Mouse (Mus musculus) CH12.LX (cell line): ENCODE measurements around the gene Eif2d. TPM values are rescaled to one million over a fixed set of nuclear protein-coding genes. Genes with fewer than 3 reads are reported as not detected.
A peak's percentile ranks its signal among the peaks of the same experiment; 100 is the strongest.

Experiments used
- DNase-seq: peaks from one replicate; pipeline ENCODE4 v3.0.0-alpha.2; 2013; ENCODE audit errors: extremely low read depth
- H3K27ac ChIP-seq: 2 replicates; pipeline ENCODE4 v1.5.1; 2012; ENCODE audit warnings: low read depth, mild to moderate bottlenecking, control low read depth, moderate library complexity; ENCODE audit not compliant: insufficient read depth
- H3K27me3 ChIP-seq: replicated peaks from 2 replicates; pipeline ENCODE3; 2012; ENCODE audit warnings: inconsistent platforms
- H3K36me3 ChIP-seq, 2 experiments: replicated peaks in 1 of 2; 2 replicates each; pipeline versions ENCODE3 to v1.6.1; 2012; ENCODE audit warnings: inconsistent platforms in 1 of 2, low read length in 1 of 2, mild to moderate bottlenecking in 1 of 2, mixed read lengths in 1 of 2, moderate library complexity in 1 of 2; ENCODE audit not compliant: control insufficient read depth in 1 of 2, insufficient read depth in 1 of 2
- H3K4me1 ChIP-seq, 2 experiments: 2 replicates each; pipeline ENCODE4 v1.6.1; 2012; ENCODE audit warnings: inconsistent platforms in 1 of 2, moderate library complexity in 1 of 2; ENCODE audit not compliant: insufficient read depth in 2 of 2, control insufficient read depth in 1 of 2
- H3K4me2 ChIP-seq: 2 replicates; pipeline ENCODE4 v1.6.1; 2012; ENCODE audit warnings: low read depth, mild to moderate bottlenecking, control low read depth; ENCODE audit not compliant: poor library complexity, insufficient read depth, severe bottlenecking
- H3K4me3 ChIP-seq, 3 experiments: fragments of 150-350 bp in 1 of 3; sonication (generic) in 1 of 3; replicated peaks in 1 of 3; 2 replicates each; pipeline versions ENCODE3 to v1.5.1; 2011 to 2012; ENCODE audit warnings: low read depth in 2 of 3, low read length in 2 of 3, mild to moderate bottlenecking in 2 of 3, moderate library complexity in 2 of 3, control low read depth in 1 of 3, improper control_type of control experiment in 1 of 3, inconsistent platforms in 1 of 3, mixed read lengths in 1 of 3; ENCODE audit not compliant: poor library complexity in 1 of 3
- H3K79me2 ChIP-seq: replicated peaks from 2 replicates; pipeline ENCODE4 v1.6.1; 2012; ENCODE audit warnings: mild to moderate bottlenecking, moderate library complexity; ENCODE audit not compliant: control insufficient read depth, poor library complexity, insufficient read depth, severe bottlenecking; ENCODE audit errors: extremely low read depth
- H3K9ac ChIP-seq: 2 replicates; pipeline ENCODE4 v1.6.1; 2012; ENCODE audit warnings: low read depth, mild to moderate bottlenecking, control low read depth, moderate library complexity; ENCODE audit not compliant: insufficient read depth
- H3K9me3 ChIP-seq: replicated peaks from 2 replicates; pipeline ENCODE3; 2012; ENCODE audit warnings: low read length, inconsistent platforms, mixed read lengths
- BHLHE40 ChIP-seq: IDR thresholded peaks from 2 replicates; pipeline ENCODE4 v1.6.1; 2011; ENCODE audit warnings: mild to moderate bottlenecking, low read depth, low read length, improper control_type of control experiment
- CHD1 ChIP-seq: IDR thresholded peaks from 2 replicates; pipeline ENCODE4 v1.6.1; 2012; ENCODE audit warnings: low read depth, low read length, improper control_type of control experiment, inconsistent platforms
- CHD2 ChIP-seq: IDR thresholded peaks from 2 replicates; pipeline ENCODE4 v1.6.1; 2011; ENCODE audit warnings: low read length, improper control_type of control experiment
- CTCF ChIP-seq, 2 experiments: IDR thresholded peaks in 1 of 2; conservative IDR thresholded peaks in 1 of 2; 2 replicates each; pipeline ENCODE4 v1.5.1; 2011 to 2012; ENCODE audit warnings: low read depth in 2 of 2, low read length in 2 of 2, improper control_type of control experiment in 1 of 2, inconsistent platforms in 1 of 2, mild to moderate bottlenecking in 1 of 2, moderate library complexity in 1 of 2
- ELF1 ChIP-seq: IDR thresholded peaks from 2 replicates; pipeline ENCODE4 v1.6.1; 2014; ENCODE audit warnings: low read depth, mild to moderate bottlenecking, inconsistent platforms, low read length, improper control_type of control experiment
- EP300 ChIP-seq: IDR thresholded peaks from 2 replicates; pipeline ENCODE4 v1.6.1; 2011; ENCODE audit warnings: low read length, improper control_type of control experiment
- ETS1 ChIP-seq: conservative IDR thresholded peaks from 2 replicates; pipeline ENCODE4 v1.6.1; 2012; ENCODE audit warnings: low read depth, mild to moderate bottlenecking, inconsistent platforms, low read length, improper control_type of control experiment, moderate library complexity
- GABPA ChIP-seq: IDR thresholded peaks from 2 replicates; pipeline ENCODE4 v1.6.1; 2012; ENCODE audit warnings: low read depth, low read length, improper control_type of control experiment, inconsistent platforms; ENCODE audit not compliant: insufficient replicate concordance
- HCFC1 ChIP-seq: IDR thresholded peaks from 2 replicates; pipeline ENCODE4 v1.6.1; 2012; ENCODE audit warnings: low read depth, mild to moderate bottlenecking, inconsistent platforms, low read length, improper control_type of control experiment
- IRF4 ChIP-seq: IDR thresholded peaks from 2 replicates; pipeline ENCODE4 v1.6.1; 2014; ENCODE audit warnings: low read depth, mild to moderate bottlenecking, inconsistent platforms, low read length, improper control_type of control experiment
- JUN ChIP-seq: IDR thresholded peaks from 2 replicates; pipeline ENCODE4 v1.6.1; 2011; ENCODE audit warnings: low read depth, mild to moderate bottlenecking, low read length, improper control_type of control experiment, moderate library complexity; ENCODE audit not compliant: insufficient read depth
- JUND ChIP-seq: conservative IDR thresholded peaks from 2 replicates; pipeline ENCODE4 v1.6.1; 2011; ENCODE audit warnings: low read depth, low read length, improper control_type of control experiment
- KAT2A ChIP-seq: IDR thresholded peaks from 2 replicates; pipeline ENCODE4 v1.6.1; 2012; ENCODE audit warnings: low read length, improper control_type of control experiment, inconsistent platforms; ENCODE audit not compliant: insufficient replicate concordance
- MAX ChIP-seq: IDR thresholded peaks from 2 replicates; pipeline ENCODE4 v1.6.1; 2011; ENCODE audit warnings: low read length, improper control_type of control experiment
- MEF2A ChIP-seq: IDR thresholded peaks from 2 replicates; pipeline ENCODE4 v1.6.1; 2014; ENCODE audit warnings: low read depth, mild to moderate bottlenecking, inconsistent platforms, low read length, improper control_type of control experiment, borderline replicate concordance
- MXI1 ChIP-seq: IDR thresholded peaks from 2 replicates; pipeline ENCODE4 v1.6.1; 2011; ENCODE audit warnings: mild to moderate bottlenecking, low read depth, low read length, improper control_type of control experiment
- MYC ChIP-seq: IDR thresholded peaks from 2 replicates; pipeline ENCODE4 v1.6.1; 2011; ENCODE audit warnings: low read depth, mild to moderate bottlenecking, improper control_type of control experiment, low read length
- NELFE ChIP-seq: IDR thresholded peaks from 2 replicates; pipeline ENCODE4 v1.6.1; 2011; ENCODE audit warnings: low read depth, low read length, improper control_type of control experiment
- NRF1 ChIP-seq: IDR thresholded peaks from 2 replicates; pipeline ENCODE4 v1.6.1; 2014; ENCODE audit warnings: low read depth, mild to moderate bottlenecking, inconsistent platforms, low read length, improper control_type of control experiment, moderate library complexity
- PAX5 ChIP-seq: IDR thresholded peaks from 2 replicates; pipeline ENCODE4 v1.6.1; 2012; ENCODE audit warnings: low read length, inconsistent platforms, mixed read lengths
- POLR2A ChIP-seq: IDR thresholded peaks from 2 replicates; pipeline ENCODE4 v1.6.1; 2011; ENCODE audit warnings: low read depth, mild to moderate bottlenecking, improper control_type of control experiment, low read length
- POLR2AphosphoS2 ChIP-seq: IDR thresholded peaks from 2 replicates; pipeline ENCODE4 v1.6.1; 2011; ENCODE audit warnings: low read depth, low read length, improper control_type of control experiment
- RAD21 ChIP-seq: IDR thresholded peaks from 2 replicates; pipeline ENCODE4 v1.6.1; 2011; ENCODE audit warnings: low read depth, mild to moderate bottlenecking, low read length, improper control_type of control experiment, moderate library complexity
- SIN3A ChIP-seq: IDR thresholded peaks from 2 replicates; pipeline ENCODE4 v1.6.1; 2012; ENCODE audit warnings: low read length, improper control_type of control experiment, inconsistent platforms
- SMC3 ChIP-seq: IDR thresholded peaks from 2 replicates; pipeline ENCODE4 v1.6.1; 2011; ENCODE audit warnings: low read depth, low read length, improper control_type of control experiment
- TBP ChIP-seq: conservative IDR thresholded peaks from 2 replicates; pipeline ENCODE4 v1.6.1; 2011; ENCODE audit warnings: low read depth, low read length, improper control_type of control experiment
- TCF12 ChIP-seq: IDR thresholded peaks from 2 replicates; pipeline ENCODE4 v1.6.1; 2014; ENCODE audit warnings: low read depth, mild to moderate bottlenecking, inconsistent platforms, low read length, improper control_type of control experiment
- USF2 ChIP-seq: conservative IDR thresholded peaks from 2 replicates; pipeline ENCODE4 v1.6.1; 2011; ENCODE audit warnings: low read depth, low read length, improper control_type of control experiment
- ZC3H11A ChIP-seq: IDR thresholded peaks from 2 replicates; pipeline ENCODE4 v1.6.1; 2012; ENCODE audit warnings: low read depth, mild to moderate bottlenecking, inconsistent platforms, low read length, improper control_type of control experiment
- ZKSCAN1 ChIP-seq: IDR thresholded peaks from 2 replicates; pipeline ENCODE4 v1.6.1; 2012; ENCODE audit warnings: low read depth, inconsistent platforms, low read length, improper control_type of control experiment, borderline replicate concordance
- dilution Hi-C: fragments of 300-500 bp; cut with MboI; formaldehyde crosslinking; loops from 2 replicates; pipeline ENCODE4 v1.14.3; 2020; ENCODE audit warnings: low sequenced_read_pairs; ENCODE audit not compliant: extremely low pct_unique_long_range_greater_than_20kb, extremely low pct_ligation_motif_present
- in situ Hi-C: fragments of 300-500 bp; cut with MboI; formaldehyde crosslinking; loops from 3 replicates; pipeline ENCODE4 v1.14.3; 2019; ENCODE audit warnings: low sequenced_read_pairs, low pct_ligation_motif_present, low pct_unique_long_range_greater_than_20kb, mixed read lengths
- polyA plus RNA-seq: library from polyadenylated mRNA; unstranded; fragments of >175 nt; gene quantifications from 2 replicates; pipeline ENCODE4 v1.2.1, GENCODE M21; 2012; ENCODE audit warnings: low read depth; ENCODE audit not compliant: insufficient read length
- total RNA-seq, 2 experiments: library from RNA; depleted of rRNA; stranded (reverse); fragments of 300-350 nt in 1 of 2; fragments of >200 nt in 1 of 2; gene quantifications; 2 replicates each; pipeline ENCODE4 v1.2.3; 2012 to 2014

Gene Eif2d
- total and polyA plus RNA-seq, 3 experiments = 46.9 to 57.2 (median 53.0) TPM

DNA sequence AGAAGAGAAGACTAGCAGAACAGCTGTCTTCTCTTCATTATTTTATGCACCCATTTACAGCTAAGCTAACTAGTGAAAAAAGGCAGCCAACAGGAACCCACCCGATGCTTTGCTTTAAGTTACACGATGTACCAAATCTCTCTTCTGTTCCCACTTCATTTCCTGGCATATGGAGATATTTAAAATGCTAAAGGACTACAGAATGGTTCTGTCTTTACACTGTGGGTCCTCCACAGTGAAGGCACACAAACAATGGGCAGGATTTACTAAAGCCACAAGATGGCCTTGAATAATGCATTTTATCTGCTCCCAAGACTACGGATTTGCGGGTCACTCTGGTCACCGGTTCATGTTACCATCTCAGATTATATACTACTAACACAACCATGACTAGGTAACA is 15.9 kb upstream of the Eif2d start:
- no peaks in the 10 kb centered on the region for H3K27me3 ChIP-seq
- in situ Hi-C loops = no loop called here
- H3K9me3 ChIP-seq = no peaks in the 10 kb centered on the region
- no peak for TF ChIP-seq GABPA
- TF ChIP-seq MEF2A = no peak
- TF ChIP-seq CHD2 = no peak
- no peak for TF ChIP-seq BHLHE40
- no peak for TF ChIP-seq POLR2AphosphoS2
- no peak for TF ChIP-seq SMC3
- peak; percentile 6; the same call in 1 of the 2 replicates for TF ChIP-seq MXI1
- TF ChIP-seq ZKSCAN1 = no peak
- no peak for TF ChIP-seq TCF12
- no peak for TF ChIP-seq TBP
- TF ChIP-seq ELF1 = no peak
- TF ChIP-seq KAT2A = no peak
- 0 out of 2 replicates have a peak, but pooled peaks have one; percentile 23 for TF ChIP-seq MAX
- TF ChIP-seq EP300 = no peak
- TF ChIP-seq CHD1 = peak; percentile 74; the same call in 1 of the 2 replicates
- TF ChIP-seq USF2 = no peak
- no peak for TF ChIP-seq JUND
- TF ChIP-seq, all 38 proteins: peak for 3
- peaks cover 10 to 64% of the 10 kb centered on the region in 2 experiments for H3K4me1 ChIP-seq
- H3K9ac ChIP-seq = peak overlapping the region; percentile 99
- dilution Hi-C loops = no loop called here
- peak overlapping the region; percentile 94 for H3K4me2 ChIP-seq
- peaks cover 23% of the 10 kb centered on the region for H3K79me2 ChIP-seq
- peak overlapping the region; percentile 10; the same call in 1 of the 2 replicates for H3K27ac ChIP-seq
- peaks cover 9 to 25% of the 10 kb centered on the region in 2 experiments for H3K36me3 ChIP-seq
- no peak for DNase-seq
- peak overlapping the region; percentile 58 to 81 (median 65) for H3K4me3 ChIP-seq

- Histone ChIP-seq H3K27me3 (no peaks in the 10 kb centered on the region), H3K4me2 (peak overlapping the region; percentile 94), H3K27ac (peak overlapping the region; percentile 30; the same call in 1 of the 2 replicates), H3K9me3 (no peaks in the 10 kb centered on the region), H3K4me3 (peak overlapping the region; percentile 65 to 96 (median 81)), H3K4me1 (peaks cover 11 to 70% of the 10 kb centered on the region in 2 experiments), H3K79me2 (peaks cover 23% of the 10 kb centered on the region), H3K36me3 (peaks cover 4 to 19% of the 10 kb centered on the region in 2 experiments), H3K9ac (peak overlapping the region; percentile 99)
- TF ChIP-seq IRF4 (no peak), USF2 (no peak), JUN (no peak), RAD21 (no peak), POLR2A (no peak), NELFE (no peak), ZC3H11A (no peak), NRF1 (no peak), CTCF (conservative IDR thresholded peaks at IDR 0.05 in 1 of 2, IDR thresholded peaks at IDR 0.05 in 1 of 2; ENCODE audit: low read depth in 2 of 2, low read length in 2 of 2) (no peak), ETS1 (no peak), CHD2 (no peak), PAX5 (no peak), ZKSCAN1 (no peak), SIN3A (no peak), MXI1 (no peak), SMC3 (no peak), CHD1 (no peak), HCFC1 (no peak), MYC (no peak)
- in situ Hi-C loops = no loop called here
- no peak for DNase-seq
- dilution Hi-C loops = no loop called here
These were observed 15.3 kb upstream of the Eif2d start for GRCm38 (mm10) chr1:131137717-131138118.
